Mouse (Mus musculus): ENCODE measurements around the gene Chd6.
A peak's percentile ranks its signal among the peaks of the same experiment; 100 is the strongest.

Chd6 gene

DNA sequence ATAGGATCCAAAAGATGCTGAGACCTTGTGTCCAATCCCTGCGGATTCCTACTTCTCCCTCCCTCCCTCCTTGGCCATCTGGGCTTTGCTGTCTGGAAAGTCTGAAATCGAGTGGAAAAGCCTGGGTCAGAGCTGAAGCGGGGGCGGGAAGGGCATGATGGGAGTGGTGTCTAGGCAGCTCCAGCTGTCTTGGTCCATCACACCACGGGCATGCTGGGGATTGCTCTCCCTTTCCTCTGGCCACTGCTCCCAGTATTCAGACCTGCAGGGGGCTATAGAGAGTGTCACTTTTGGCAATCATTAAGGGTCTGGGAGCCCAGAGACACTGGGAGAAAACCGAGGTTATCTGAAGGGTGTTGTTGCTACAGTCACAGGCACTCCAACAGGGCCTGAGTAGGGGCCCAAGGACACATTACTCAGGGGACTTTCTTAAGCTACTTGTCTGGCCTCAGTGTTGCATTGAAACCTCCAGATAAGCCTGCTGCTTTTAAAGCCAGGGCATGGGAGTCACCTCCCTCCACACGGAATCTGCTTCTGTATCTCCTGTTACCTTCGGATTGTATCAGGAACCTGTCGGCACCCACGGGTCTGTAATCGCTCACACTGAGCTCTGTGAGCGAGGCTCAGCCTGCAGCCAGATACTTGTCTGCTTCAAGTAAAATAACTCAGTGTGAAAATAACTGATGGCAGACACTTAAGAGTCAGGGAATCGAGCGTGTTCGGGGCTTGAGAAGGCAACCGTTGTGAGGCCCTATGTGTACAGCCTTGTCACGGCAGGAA lies 167.8 kb downstream of the Chd6 start:
- ATAC-seq (ENCODE audit: insufficient number of reproducible peaks, low FRiP score, low TSS enrichment): peak; percentile 16; the same call in 1 of the 2 replicates

DNA sequence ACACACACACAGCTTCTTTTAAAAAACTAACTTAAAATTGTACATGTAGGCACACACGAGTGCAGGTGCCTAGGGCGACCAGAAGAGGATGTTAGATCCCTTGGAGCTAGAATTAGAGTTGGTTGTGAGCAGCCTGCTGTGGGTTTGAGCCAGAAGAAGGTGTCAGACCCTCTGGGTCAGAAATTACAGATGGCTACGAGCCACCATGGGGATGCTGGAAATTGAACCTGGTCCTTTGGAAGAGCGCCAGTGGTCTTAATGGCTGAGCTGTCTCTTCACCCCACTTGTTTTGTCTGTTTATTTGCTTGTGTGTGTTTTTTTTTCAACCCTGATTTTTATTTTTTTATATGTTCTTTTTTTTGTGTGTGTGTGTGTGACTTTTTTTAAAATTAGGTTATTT lies 174.4 kb downstream of the Chd6 start:
- ATAC-seq (ENCODE audit: insufficient number of reproducible peaks, low FRiP score, low TSS enrichment): no peak

DNA sequence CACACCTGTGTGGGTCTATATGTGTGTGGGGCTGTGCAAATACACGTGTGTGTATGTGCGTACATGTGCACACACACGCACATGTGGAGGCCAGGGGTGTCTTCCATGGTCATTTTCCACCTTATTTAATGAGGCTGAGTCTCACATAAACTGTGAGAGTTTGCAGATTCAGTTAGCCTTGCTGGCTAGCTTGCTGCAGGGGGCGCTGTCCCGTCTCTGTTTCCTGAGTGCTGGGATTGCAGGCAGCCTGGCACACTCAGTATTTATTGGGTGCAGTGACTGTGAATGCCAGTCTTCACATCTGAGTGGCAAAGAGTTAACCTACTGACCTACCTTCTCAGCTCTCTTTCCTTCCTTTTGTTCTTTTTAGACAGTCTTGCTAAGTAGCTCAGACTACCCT lies 175.0 kb downstream of the Chd6 start:
- ATAC-seq (ENCODE audit: insufficient number of reproducible peaks, low FRiP score, low TSS enrichment): no peak

DNA sequence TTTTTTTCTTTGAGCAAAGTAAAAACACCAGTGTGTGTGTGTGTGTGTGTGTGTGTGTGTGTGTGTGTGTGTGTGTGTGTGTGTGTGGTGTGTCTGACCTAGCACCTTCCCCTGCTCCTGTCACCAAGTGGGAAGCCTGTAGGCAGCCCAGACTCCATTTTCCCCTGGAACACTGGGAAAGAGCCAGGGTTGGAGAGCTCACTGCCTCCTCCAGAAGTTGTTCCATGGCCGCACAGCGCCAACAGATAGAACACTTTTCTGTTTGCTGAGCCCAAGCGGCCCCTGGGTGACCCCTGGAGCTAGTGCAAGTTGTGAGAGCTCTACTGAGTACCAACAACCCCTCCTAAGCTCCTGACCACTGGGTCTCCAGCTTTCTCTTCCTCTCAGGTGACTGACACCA lies 175.9 kb downstream of the Chd6 start:
- ATAC-seq (ENCODE audit: insufficient number of reproducible peaks, low FRiP score, low TSS enrichment): no peak

DNA sequence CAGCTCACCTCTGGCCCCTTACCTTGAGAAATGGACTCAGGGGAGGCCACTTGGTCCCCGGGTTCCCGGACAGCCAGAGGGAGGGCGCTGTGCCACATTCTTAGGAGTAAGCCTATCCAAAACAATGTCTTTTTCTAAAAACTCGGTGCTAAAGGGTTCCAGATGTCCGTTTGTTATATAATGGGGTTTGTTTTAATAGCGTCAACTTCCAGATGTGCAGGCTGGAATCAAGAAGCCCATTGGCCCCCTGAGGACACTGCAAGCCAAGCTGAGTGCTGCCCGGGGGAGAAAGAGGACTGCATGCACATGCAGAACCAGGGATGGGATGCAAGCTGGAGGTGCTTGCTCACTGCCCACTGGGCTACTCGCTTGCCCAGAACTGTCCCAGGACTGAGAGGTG lies 176.6 kb downstream of the Chd6 start:
- no peak for ATAC-seq (ENCODE audit: insufficient number of reproducible peaks, low FRiP score, low TSS enrichment)

DNA sequence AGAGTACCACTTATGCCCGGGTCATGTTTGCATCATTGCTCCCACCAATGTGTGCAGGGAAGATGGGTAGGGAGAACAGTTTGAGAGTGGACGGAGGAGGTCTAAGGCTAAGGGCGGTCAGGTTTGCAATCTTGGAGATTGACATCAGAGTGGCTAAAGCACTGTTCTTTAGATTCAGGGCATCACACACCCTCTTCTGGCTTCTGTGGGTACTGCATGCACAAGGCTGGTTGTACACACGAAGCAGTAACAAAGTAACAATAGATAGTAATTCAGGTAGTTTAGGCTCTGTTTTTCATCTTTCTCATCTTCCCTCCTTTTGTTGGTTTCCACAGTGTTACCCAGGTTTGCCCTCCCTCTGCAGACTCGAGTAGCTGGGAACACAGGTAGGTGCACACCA lies 177.5 kb downstream of the Chd6 start:
- no peak for ATAC-seq (ENCODE audit: insufficient number of reproducible peaks, low FRiP score, low TSS enrichment)

DNA sequence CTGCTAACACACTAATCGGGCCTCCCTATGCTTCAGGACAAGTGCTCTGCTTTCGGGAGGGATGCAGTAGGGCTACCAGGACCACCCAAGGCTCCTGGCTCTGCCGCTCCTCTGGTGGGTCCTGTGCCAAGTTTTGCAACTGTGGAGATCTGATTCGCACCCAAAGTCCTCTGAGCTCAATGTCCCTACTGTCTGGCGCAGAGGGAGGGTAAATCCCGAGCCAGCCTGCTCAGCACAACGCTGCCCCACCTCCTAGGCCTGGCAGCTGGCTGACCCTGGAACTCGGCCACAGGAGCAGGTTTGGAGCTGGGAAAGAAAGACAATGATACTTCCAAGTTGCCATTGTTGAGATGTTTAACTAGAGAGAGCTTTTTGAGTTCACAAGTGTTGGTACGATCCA lies 183.7 kb downstream of the Chd6 start:
- no peak for ATAC-seq (ENCODE audit: insufficient number of reproducible peaks, low FRiP score, low TSS enrichment)

DNA sequence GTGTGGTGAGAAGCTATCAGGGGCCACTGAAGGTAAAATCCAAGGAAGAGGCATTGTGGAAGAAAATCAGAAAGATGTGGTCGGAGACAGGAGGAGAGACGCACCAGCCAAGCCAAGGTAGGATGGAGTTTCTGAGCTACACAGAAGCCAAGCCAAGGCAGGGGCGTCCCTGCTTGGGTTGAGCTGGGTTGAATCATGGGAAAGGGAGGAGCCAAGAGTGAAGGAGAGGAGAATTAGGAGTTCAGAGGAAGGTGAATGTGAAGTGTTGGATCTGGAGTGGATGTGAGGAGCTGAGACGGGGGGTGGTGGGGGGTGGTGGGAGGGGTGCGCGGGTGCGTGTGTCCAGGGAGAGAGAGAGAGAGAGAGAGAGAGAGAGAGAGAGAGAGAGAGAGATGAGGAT lies 187.6 kb downstream of the Chd6 start:
- ATAC-seq (ENCODE audit: insufficient number of reproducible peaks, low FRiP score, low TSS enrichment): no peak

DNA sequence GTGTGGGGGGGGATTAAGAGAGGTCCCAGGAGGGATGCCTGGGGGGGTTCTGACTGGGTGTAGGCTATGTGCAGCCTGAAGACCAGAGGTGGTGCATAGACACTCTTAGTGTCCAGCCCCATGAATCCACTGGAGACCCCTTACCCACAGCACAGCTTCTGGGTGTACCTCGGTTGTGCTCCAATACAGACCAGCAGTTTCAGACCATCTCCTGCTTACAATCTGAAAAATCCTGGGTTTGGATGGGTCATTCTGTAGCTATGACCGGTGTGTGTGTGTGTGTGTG lies 190.0 kb downstream of the Chd6 start:
- ATAC-seq (ENCODE audit: insufficient number of reproducible peaks, low FRiP score, low TSS enrichment): no peak

DNA sequence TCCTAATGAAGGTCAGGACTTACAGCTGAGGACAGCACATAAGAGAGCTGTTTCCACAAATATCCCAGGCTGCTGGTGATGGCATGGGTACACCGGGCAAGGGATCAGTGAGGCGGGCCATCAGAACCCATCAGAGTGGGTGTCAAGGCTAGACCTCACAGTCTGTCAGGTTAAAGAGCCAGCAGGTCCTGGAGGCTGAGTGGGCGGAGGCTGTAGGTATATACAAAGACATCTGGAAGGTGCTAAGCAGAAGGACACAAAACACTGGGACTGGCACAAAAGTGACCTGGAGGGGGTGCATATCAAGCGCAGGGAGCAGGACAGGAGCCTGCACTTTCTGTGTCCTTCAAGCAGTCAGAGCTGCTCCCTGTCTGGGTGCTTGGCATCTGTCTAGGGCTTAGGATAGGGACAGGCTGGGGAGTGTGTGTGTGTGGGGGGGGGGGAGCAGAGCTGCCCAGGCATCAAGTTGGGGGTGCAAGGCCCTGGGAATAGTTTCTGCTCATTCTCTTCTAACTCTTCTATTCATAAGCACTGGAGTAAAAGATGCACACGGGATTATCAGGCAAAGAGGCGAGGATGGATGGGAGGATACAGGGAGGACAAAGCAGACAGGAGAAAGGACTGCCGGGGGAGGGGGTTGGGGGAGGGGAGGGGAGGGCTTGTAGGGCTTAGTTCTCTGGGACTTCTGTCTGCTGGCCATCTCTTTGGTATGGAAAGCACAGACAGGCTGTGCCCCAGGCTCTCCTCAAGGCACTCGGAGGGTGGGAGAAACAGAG lies 190.5 kb downstream of the Chd6 start:
- ATAC-seq (ENCODE audit: insufficient number of reproducible peaks, low FRiP score, low TSS enrichment): no peak

DNA sequence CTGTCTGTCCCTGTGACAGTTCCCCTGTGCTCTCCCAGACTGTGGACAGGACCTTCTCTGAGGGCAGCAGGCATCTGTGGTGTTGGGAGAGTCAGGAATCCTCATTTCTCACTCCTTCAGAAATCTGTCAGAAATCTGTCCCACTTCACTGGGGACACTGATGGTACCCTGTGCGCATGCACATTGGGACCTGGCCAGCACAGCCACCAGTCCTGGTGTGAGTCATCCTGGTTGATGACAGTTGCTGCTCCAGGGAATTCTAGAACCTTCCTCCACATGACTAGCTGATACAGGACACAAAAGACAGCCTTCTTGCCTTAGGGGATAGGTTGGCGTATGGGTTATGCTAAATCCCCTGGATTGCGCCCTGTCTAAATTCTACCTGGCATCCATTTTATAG lies 191.6 kb downstream of the Chd6 start:
- 0 out of 2 replicates have a peak, but pooled peaks have one; percentile 10 for ATAC-seq (ENCODE audit: insufficient number of reproducible peaks, low FRiP score, low TSS enrichment)

DNA sequence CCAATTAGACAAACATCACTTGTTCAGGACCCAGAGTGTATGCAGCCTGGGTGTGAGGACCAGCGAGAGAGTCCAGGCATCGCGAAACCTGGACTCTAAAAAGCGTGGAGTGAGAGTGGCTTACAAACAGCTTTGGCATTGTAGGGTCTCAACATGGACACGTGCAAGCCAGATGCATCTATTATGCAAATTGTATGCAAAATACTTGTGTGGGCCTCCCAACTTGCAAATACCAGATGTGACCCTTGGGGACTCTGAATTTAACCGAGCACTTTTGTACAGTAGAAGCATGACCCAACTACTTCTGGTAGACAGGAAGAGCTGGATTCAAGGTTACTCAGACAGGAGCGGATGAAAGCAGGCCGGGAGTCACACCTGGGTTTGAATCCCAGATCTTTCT lies 192.2 kb downstream of the Chd6 start:
- ATAC-seq (ENCODE audit: insufficient number of reproducible peaks, low FRiP score, low TSS enrichment): no peak

DNA sequence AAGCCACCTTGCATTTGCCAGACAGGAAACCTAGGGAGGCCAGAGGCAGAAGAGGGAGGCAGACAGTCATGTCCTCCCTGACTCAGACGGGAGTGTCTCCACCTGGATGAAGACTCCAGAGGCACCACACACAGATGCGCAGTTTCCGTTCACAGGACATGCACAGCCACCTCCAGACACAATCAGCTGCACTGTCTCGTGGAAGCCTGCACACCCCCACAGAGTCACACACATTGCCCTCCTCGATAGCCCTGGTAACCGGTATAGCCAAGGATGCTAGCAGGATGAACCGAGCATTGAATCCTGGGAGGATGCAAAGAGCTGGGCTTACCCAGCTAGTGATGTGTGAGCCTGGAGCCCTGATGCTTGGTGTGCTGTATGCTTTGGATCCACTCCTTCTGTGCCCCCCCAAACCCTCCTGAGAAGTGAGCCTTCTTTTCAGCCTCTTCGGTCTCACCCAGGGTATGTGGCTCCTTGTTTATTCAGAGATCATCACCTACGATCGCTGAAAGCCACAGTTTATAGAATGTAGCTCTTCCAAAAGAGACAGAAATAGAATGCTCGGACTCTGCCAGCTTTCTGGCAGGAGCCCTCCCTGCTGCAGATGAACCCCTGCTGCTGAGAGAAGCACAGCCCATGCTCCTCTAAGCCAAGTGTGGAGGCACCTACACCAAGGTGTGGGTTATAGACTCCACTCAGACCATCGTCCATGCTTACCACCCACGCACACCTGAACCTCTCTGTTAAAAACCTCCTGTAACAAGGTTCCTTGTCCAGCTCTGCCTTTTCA lies 192.9 kb downstream of the Chd6 start:
- peak; percentile 62 for ATAC-seq (ENCODE audit: insufficient number of reproducible peaks, low FRiP score, low TSS enrichment)

DNA sequence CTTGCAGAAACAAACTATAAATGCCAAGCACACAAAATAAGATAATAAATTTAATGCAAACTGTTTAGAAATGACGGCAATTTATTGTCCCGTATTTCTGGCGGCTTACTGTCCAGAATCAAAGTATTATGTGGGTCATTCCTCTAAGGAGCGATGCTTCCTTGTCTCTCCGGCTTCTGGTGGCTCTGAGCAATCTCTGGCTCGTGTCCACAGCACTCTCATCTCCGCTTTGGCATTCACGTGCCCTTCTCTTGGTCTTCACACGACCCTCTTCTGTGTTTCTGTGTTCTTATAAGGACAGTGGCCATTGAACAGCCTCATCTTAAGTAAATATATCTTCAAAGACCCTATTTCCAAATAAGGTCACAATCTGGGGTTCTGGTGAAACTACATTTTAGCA lies 194.2 kb downstream of the Chd6 start:
- ATAC-seq (ENCODE audit: insufficient number of reproducible peaks, low FRiP score, low TSS enrichment): no peak

DNA sequence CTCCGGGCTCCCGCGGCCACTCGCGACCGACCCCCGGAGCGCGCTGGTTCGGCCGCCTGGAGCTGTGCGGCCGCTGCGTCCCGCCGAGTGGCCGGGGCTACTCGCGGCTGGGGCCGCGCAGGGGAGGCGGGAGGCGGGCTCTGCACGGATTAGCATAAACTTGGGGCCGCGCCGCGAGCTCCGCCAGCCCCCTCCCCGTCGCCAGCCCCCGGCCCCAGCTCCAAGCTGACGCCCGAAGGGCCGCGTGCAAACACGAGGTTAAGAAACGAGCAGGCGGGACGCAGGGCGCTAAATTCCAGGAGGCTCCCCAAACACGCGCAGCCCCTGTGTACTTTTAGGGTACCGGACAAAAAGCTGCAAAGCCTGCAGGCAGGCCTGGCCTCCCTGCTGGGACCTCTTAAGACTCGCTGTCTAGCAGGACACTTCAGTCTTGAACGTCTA lies 196.6 kb downstream of the Chd6 start, which contains the start of gene Emilin3:
TSS of gene Emilin3 (minus strand) at position 98 of the 441 bp plus-strand sequence.
- no peak for ATAC-seq (ENCODE audit: insufficient number of reproducible peaks, low FRiP score, low TSS enrichment)

DNA sequence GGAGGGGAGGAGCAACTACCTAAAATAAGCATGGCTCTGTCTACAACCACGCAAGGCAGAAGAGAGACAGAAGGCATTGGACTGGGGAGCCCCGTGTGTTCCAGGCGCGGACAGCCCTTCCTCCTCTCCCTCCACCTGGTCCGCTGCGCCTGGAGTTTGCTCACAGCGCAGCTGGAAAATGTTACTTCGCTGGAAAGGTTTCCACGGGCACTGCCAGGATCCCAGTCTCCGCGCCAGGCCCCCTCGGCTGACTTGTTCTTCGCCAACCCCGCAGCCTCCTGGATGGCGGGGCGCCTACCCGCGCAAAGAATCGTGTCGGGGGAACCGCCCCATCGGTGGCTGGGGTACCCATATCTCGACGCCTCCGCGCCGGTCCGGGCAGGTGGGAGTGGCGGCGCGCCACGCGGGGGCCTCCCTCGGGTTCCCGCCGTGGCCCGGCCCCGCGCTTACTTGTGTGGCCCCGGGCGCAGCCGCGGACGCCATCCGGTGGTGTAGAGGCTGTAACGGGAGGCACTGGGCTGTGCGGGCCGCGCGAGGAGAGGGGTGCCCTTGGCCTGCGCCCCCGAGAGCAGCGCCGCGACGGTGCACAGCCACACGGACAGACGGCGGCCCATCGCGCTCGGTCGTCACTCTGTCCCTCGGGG lies 197.2 kb downstream of the Chd6 start:
- peak; percentile 22; the same call in 1 of the 2 replicates for ATAC-seq (ENCODE audit: insufficient number of reproducible peaks, low FRiP score, low TSS enrichment)

DNA sequence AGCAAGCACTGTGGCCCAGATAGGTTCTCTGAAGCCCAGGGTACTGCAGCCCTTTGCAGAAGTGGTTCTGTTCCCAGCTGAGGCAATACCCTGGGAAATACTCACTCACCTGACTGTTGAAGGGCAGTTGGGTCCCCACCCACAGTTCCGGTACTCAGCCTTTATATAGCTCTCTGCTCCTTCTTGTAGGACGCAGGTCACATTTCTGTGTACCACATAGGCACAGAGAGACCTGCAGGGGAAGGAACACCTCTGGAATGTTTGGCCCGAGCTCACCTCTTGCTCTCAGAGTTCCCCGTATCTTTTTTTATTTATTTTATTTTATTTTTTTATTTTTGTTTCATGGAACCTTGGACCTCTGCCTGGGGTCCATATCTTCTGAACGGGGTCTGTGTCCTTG lies 198.2 kb downstream of the Chd6 start:
- no peak for ATAC-seq (ENCODE audit: insufficient number of reproducible peaks, low FRiP score, low TSS enrichment)

DNA sequence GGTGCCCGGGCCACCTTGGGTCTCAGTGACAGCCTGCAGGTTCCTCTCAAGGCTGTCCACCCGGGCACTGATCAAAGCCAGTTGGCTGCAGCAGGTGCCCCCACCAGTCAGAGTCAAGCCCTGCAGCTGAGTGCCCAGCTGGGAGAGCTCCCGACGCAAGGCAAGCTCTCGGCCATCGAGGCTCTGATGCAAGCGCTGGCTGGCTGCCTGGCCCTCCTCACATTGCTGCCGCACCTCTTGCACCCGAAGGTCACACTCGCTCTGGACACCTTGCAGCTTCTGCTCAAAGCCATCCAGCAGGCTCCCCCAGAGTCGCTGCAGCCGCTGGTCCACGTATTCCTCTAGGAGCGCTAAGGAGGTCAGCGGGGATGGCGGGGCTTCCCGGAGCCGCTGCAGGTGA lies 200.3 kb downstream of the Chd6 start:
- no peak for ATAC-seq (ENCODE audit: insufficient number of reproducible peaks, low FRiP score, low TSS enrichment)

DNA sequence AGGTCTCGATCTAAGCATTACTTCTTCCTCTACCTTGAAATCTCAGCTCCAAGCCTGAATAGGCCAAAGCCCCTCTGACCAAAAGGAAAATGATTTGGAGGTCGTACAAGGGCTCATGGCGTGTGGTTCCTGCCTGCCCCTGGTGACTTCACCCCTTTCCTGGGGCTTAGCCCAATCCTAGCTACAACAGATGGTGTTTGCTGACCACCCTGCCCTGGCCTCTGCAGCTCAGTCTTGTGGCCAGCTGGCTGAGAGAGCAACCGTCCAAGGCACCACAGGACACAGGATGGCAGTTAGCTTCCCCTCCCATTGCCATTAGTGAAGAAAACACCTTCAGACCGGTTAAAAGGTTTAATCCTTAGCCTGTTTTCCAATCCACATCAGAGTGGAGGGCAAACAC lies 202.8 kb downstream of the Chd6 start:
- ATAC-seq (ENCODE audit: insufficient number of reproducible peaks, low FRiP score, low TSS enrichment): peak; percentile 74

DNA sequence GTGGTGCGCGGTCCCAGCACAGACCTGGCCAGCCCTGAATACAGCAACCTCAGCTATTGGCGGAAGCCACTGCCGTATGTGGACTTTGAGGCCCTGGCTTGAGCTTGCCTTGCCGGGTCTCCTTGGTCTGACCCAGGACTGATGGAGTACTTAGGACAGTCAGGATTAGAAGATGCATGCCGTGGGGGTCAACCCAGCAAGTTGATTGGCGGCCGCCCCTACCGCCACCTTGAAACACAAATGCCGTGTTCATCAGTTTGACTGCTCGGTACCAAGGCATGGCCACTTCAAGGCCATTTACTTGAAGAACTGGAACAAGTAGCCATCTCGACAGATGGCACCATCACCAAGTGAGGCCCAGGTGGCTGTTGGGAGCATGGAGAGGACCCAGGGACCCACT lies 203.6 kb downstream of the Chd6 start:
- no peak for ATAC-seq (ENCODE audit: insufficient number of reproducible peaks, low FRiP score, low TSS enrichment)

Measured in cerebellum, adult (tissue).